Mouse (Mus musculus): ENCODE data around the gene Csrp3.

DNA sequence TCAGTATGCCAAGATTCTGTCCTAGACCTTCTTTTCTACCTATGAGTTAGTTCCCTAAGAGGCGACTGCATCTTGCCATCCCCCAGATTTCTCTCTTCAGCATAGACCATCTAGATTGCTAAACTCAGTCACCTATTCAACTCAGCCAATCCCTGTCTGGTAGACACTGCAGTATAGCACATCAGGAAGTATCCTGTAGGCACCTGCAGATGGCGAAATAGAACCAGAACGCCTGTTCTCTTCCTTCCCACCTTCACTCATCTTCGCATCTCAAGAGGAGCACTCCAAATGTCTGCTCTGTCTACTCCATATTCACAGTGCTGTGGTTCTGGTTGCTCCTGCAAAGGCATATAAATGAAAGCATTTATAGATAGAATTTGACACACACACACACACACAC, 41.2 kb downstream of the Csrp3 start:
- TF ChIP-seq CTCF (IDR thresholded peaks at IDR 0.05; ENCODE audit: low read depth): no peak
- TF ChIP-seq EP300 (IDR thresholded peaks at IDR 0.05; ENCODE audit: low read depth): no peak
